Mouse (Mus musculus): ENCODE measurements around the gene 4931422A03Rik. TPM values are rescaled to one million over a fixed set of nuclear protein-coding genes. Genes with fewer than 3 reads are reported as not detected.

Gene 4931422A03Rik
- polyA plus RNA-seq, 1 experiment from 2014 or later = 3.3 TPM

DNA sequence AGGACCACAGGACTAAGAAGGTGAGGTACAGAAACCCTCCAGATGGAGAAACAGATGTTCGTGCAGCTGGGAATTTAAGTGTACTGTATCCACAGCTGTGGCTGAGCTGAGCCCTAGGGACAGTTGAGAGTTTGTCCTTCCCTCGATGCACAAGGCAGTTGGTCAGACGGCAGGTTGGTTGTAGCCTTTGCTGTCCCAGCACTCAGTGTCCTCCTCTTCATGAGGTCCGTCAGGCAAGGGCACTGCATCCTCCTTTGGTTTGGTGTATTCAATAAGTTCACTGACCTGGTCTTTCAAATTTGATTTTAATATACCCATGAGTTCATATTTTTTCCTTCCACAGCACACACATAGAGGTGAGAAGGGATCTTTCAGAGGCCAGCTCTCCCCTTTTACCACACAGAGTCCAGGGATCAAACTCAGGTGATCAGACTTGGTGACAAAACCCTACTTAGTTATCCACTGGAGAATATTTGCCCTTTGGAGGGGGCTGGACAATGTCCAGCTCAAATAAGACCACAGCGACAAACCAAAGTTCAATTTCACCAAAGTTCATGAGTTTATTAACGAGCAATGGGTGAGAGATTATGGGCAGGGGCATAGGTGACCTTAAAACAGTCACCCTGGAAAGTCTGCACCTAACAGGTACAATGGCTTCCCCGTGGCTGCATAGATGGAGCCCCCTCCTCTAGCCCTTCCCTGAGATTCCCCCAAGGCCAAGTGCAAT, 20.2 kb downstream of the 4931422A03Rik start:
- H3K9me3 ChIP-seq (ENCODE audit: control insufficient read depth, low read length) = no peaks in the 10 kb centered on the region
- no peak overlapping the region for H3K27ac ChIP-seq (ENCODE audit: low read depth, low read length)
- no peaks in the 10 kb centered on the region for H3K27me3 ChIP-seq (ENCODE audit: control insufficient read depth, insufficient read depth, low read length)
- no peak overlapping the region for H3K9ac ChIP-seq (replicated peaks; ENCODE audit: low read depth, low read length)
- no peak overlapping the region for H3K4me3 ChIP-seq (ENCODE audit: low read depth, low read length)
- ATAC-seq (ENCODE audit: low read depth) = no peak
- no peak overlapping the region for H3K4me2 ChIP-seq (ENCODE audit: low read depth, low read length)
- H3K36me3 ChIP-seq (ENCODE audit: control insufficient read depth, insufficient read depth, low read length) = no peaks in the 10 kb centered on the region
- WGBS = 84% methylated on average over 7 of the region's 7 CpGs
- H3K4me1 ChIP-seq (ENCODE audit: control insufficient read depth, insufficient read depth, low read length) = no peaks in the 10 kb centered on the region

- ATAC-seq (ENCODE audit: low read depth) = peak; percentile 46; the same call in 1 of the 2 replicates
- 31% methylated on average over 16 of the region's 16 CpGs for WGBS
- H3K27ac ChIP-seq (ENCODE audit: low read depth, low read length) = no peak overlapping the region
- no peaks in the 10 kb centered on the region for H3K27me3 ChIP-seq (ENCODE audit: control insufficient read depth, insufficient read depth, low read length)
- H3K9ac ChIP-seq (replicated peaks; ENCODE audit: low read depth, low read length) = no peak overlapping the region
- no peak overlapping the region for H3K4me2 ChIP-seq (ENCODE audit: low read depth, low read length)
- H3K4me1 ChIP-seq (ENCODE audit: control insufficient read depth, insufficient read depth, low read length) = no peaks in the 10 kb centered on the region
- no peak overlapping the region for H3K4me3 ChIP-seq (ENCODE audit: low read depth, low read length)
- no peaks in the 10 kb centered on the region for H3K9me3 ChIP-seq (ENCODE audit: control insufficient read depth, low read length)
- H3K36me3 ChIP-seq (ENCODE audit: control insufficient read depth, insufficient read depth, low read length) = no peaks in the 10 kb centered on the region
Measured at GRCm38 (mm10) chr2:104002711-104003413, 25.3 kb downstream of the 4931422A03Rik start.

DNA sequence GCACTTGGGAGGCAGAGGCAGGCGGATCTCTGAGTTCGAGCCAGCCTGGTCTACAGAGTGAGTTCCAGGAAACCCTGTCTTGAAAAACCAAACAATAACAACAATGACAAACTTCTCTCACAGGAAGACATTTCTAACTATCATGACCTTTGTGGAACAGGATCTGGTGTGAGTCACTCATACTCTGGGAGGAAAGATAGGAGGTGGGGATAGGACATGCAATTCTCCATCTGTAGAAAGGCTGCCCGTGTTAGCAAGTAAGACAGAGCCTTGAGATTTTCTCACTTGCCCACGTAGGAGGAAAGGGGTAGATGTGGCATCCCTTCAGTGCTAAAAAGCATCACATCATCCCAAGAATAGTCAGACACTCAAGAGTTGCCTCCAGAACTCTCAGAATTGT, 26.3 kb downstream of the 4931422A03Rik start:
- H3K9ac ChIP-seq (replicated peaks; ENCODE audit: low read depth, low read length) = no peak overlapping the region
- WGBS = 81% methylated on average over 4 of the region's 4 CpGs

GRCm38 (mm10) chr2:104001076-104001475, 27.1 kb downstream of the 4931422A03Rik start:
- no peak for ATAC-seq (ENCODE audit: low read depth)
- H3K9me3 ChIP-seq (ENCODE audit: control insufficient read depth, low read length) = no peaks in the 10 kb centered on the region
- 24% methylated on average over 2 of the region's 2 CpGs for WGBS

More for the DNA sequence above, 26.3 kb downstream of the 4931422A03Rik start:
- Histone ChIP-seq H3K9me3 (ENCODE audit: control insufficient read depth, low read length) (no peaks in the 10 kb centered on the region), H3K36me3 (ENCODE audit: control insufficient read depth, insufficient read depth, low read length) (no peaks in the 10 kb centered on the region), H3K27me3 (ENCODE audit: control insufficient read depth, insufficient read depth, low read length) (no peaks in the 10 kb centered on the region), H3K4me1 (ENCODE audit: control insufficient read depth, insufficient read depth, low read length) (no peaks in the 10 kb centered on the region), H3K4me3 (ENCODE audit: low read depth, low read length) (no peak overlapping the region), H3K4me2 (ENCODE audit: low read depth, low read length) (no peak overlapping the region), H3K27ac (ENCODE audit: low read depth, low read length) (no peak overlapping the region)
- ATAC-seq (ENCODE audit: low read depth) = no peak

GRCm38 (mm10) chr2:103992618-103993332, 35.4 kb downstream of the 4931422A03Rik start:
- Histone ChIP-seq H3K4me3 (ENCODE audit: low read depth, low read length) (no peak overlapping the region), H3K4me2 (ENCODE audit: low read depth, low read length) (peak overlapping the region; percentile 27; the same call in 1 of the 2 replicates), H3K36me3 (ENCODE audit: control insufficient read depth, insufficient read depth, low read length) (no peaks in the 10 kb centered on the region), H3K9me3 (ENCODE audit: control insufficient read depth, low read length) (no peaks in the 10 kb centered on the region), H3K27me3 (ENCODE audit: control insufficient read depth, insufficient read depth, low read length) (no peaks in the 10 kb centered on the region), H3K27ac (ENCODE audit: low read depth, low read length) (peak overlapping the region; percentile 82), H3K9ac (replicated peaks; ENCODE audit: low read depth, low read length) (0 out of 2 replicates have a peak overlapping the region, but pooled peaks have one; percentile 37), H3K4me1 (ENCODE audit: control insufficient read depth, insufficient read depth, low read length) (no peaks in the 10 kb centered on the region; the same call in 1 of the 2 replicates)
- 10% methylated on average over 17 of the region's 17 CpGs for WGBS
- ATAC-seq (ENCODE audit: low read depth) = peak; percentile 81

More at GRCm38 (mm10) chr2:104001076-104001475, 27.1 kb downstream of the 4931422A03Rik start:
- H3K36me3 ChIP-seq (ENCODE audit: control insufficient read depth, insufficient read depth, low read length) = no peaks in the 10 kb centered on the region
- no peaks in the 10 kb centered on the region for H3K27me3 ChIP-seq (ENCODE audit: control insufficient read depth, insufficient read depth, low read length)
- H3K4me2 ChIP-seq (ENCODE audit: low read depth, low read length) = no peak overlapping the region
- no peak overlapping the region for H3K27ac ChIP-seq (ENCODE audit: low read depth, low read length)
- no peak overlapping the region for H3K9ac ChIP-seq (replicated peaks; ENCODE audit: low read depth, low read length)
- H3K4me1 ChIP-seq (ENCODE audit: control insufficient read depth, insufficient read depth, low read length) = no peaks in the 10 kb centered on the region
- no peak overlapping the region for H3K4me3 ChIP-seq (ENCODE audit: low read depth, low read length)

- Histone ChIP-seq H3K9ac (replicated peaks; ENCODE audit: low read depth, low read length) (0 out of 2 replicates have a peak overlapping the region, but pooled peaks have one; percentile 37), H3K27ac (ENCODE audit: low read depth, low read length) (peak overlapping the region; percentile 82), H3K4me2 (ENCODE audit: low read depth, low read length) (peak overlapping the region; percentile 27; the same call in 1 of the 2 replicates), H3K36me3 (ENCODE audit: control insufficient read depth, insufficient read depth, low read length) (no peaks in the 10 kb centered on the region), H3K27me3 (ENCODE audit: control insufficient read depth, insufficient read depth, low read length) (no peaks in the 10 kb centered on the region), H3K4me3 (ENCODE audit: low read depth, low read length) (no peak overlapping the region), H3K9me3 (ENCODE audit: control insufficient read depth, low read length) (no peaks in the 10 kb centered on the region), H3K4me1 (ENCODE audit: control insufficient read depth, insufficient read depth, low read length) (no peaks in the 10 kb centered on the region; the same call in 1 of the 2 replicates)
- WGBS = 51% methylated on average over 9 of the region's 9 CpGs
- peak; percentile 62; the same call in 1 of the 2 replicates for ATAC-seq (ENCODE audit: low read depth)
Measured at GRCm38 (mm10) chr2:103992162-103992561, 36.0 kb downstream of the 4931422A03Rik start.

GRCm38 (mm10) chr2:103991303-103991702, 36.9 kb downstream of the 4931422A03Rik start:
- no peaks in the 10 kb centered on the region for H3K36me3 ChIP-seq (ENCODE audit: control insufficient read depth, insufficient read depth, low read length)
- H3K4me1 ChIP-seq (ENCODE audit: control insufficient read depth, insufficient read depth, low read length) = no peaks in the 10 kb centered on the region; the same call in 1 of the 2 replicates
- no peak overlapping the region for H3K4me3 ChIP-seq (ENCODE audit: low read depth, low read length)
- no peaks in the 10 kb centered on the region for H3K9me3 ChIP-seq (ENCODE audit: control insufficient read depth, low read length)
- no peaks in the 10 kb centered on the region for H3K27me3 ChIP-seq (ENCODE audit: control insufficient read depth, insufficient read depth, low read length)
- no peak overlapping the region for H3K4me2 ChIP-seq (ENCODE audit: low read depth, low read length)
- H3K27ac ChIP-seq (ENCODE audit: low read depth, low read length) = no peak overlapping the region
- ATAC-seq (ENCODE audit: low read depth) = no peak
- no peak overlapping the region for H3K9ac ChIP-seq (replicated peaks; ENCODE audit: low read depth, low read length)

GRCm38 (mm10) chr2:103989724-103990123, 38.4 kb downstream of the 4931422A03Rik start:
- no peak for ATAC-seq (ENCODE audit: low read depth)
- H3K4me3 ChIP-seq (ENCODE audit: low read depth, low read length) = no peak overlapping the region
- H3K36me3 ChIP-seq (ENCODE audit: control insufficient read depth, insufficient read depth, low read length) = no peaks in the 10 kb centered on the region
- WGBS = 88% methylated on average over 6 of the region's 6 CpGs
- no peaks in the 10 kb centered on the region; the same call in 1 of the 2 replicates for H3K4me1 ChIP-seq (ENCODE audit: control insufficient read depth, insufficient read depth, low read length)
- H3K4me2 ChIP-seq (ENCODE audit: low read depth, low read length) = no peak overlapping the region
- H3K27me3 ChIP-seq (ENCODE audit: control insufficient read depth, insufficient read depth, low read length) = no peaks in the 10 kb centered on the region
- H3K27ac ChIP-seq (ENCODE audit: low read depth, low read length) = no peak overlapping the region
- no peaks in the 10 kb centered on the region for H3K9me3 ChIP-seq (ENCODE audit: control insufficient read depth, low read length)
- no peak overlapping the region for H3K9ac ChIP-seq (replicated peaks; ENCODE audit: low read depth, low read length)

Data from neural tube, embryonic 14.5 days (tissue).